8 mouse cellular contexts compared by ENCODE assay signal in genomic region chr15:25932937-25933684, GRCm38 (mm10). TPM values are rescaled to one million over a fixed set of nuclear protein-coding genes. Genes with fewer than 3 reads are reported as not detected.
DNase-seq lines count a peak whose midpoint lies in the region; ATAC-seq and TF ChIP-seq lines count a peak whose summit lies in the region.

No protein-coding gene starts in this region.

- H3K27ac ChIP-seq in kidney, postnatal 0 days = peak overlapping the region; percentile 67

- no peak overlapping the region for H3K9ac ChIP-seq in kidney, postnatal 0 days (ENCODE audit: low read depth, low read length)

- peaks cover 14% of the 10 kb centered on the region for H3K4me1 ChIP-seq in kidney, postnatal 0 days (replicated peaks; ENCODE audit: insufficient read depth, low read length)

- H3K36me3 ChIP-seq in kidney, postnatal 0 days (ENCODE audit: insufficient read depth, low read length) = no peaks in the 10 kb centered on the region

- no peak for TF ChIP-seq CTCF in kidney, postnatal 0 days (IDR thresholded peaks at IDR 0.05; ENCODE audit: low read depth)

- peak; percentile 82 for ATAC-seq in kidney, postnatal 0 days (replicated peaks; ENCODE audit: low FRiP score, low read depth)

- 28% methylated on average over 16 of the region's 16 CpGs for WGBS in kidney, postnatal 0 days

- no peak overlapping the region for H3K4me3 ChIP-seq in kidney, postnatal 0 days (replicated peaks; ENCODE audit: low read depth, low read length)

- H3K9me3 ChIP-seq in kidney, postnatal 0 days (replicated peaks; ENCODE audit: low read length) = no peaks in the 10 kb centered on the region

- peak overlapping the region; percentile 23 for H3K4me2 ChIP-seq in kidney, postnatal 0 days (ENCODE audit: low read length)

- peak; percentile 39 for DNase-seq in retina, postnatal 1 day
- DNase-seq in retina, embryonic 14.5 days (ENCODE audit: low spot score) = no peak
- DNase-seq in adrenal gland, postnatal 36 days = peak; percentile 95 to 97
- DNase-seq in heart, adult 8-10 months (ENCODE audit: low spot score) = peak; percentile 86
- DNase-seq in kidney, postnatal 0 days (ENCODE audit: low spot score) = no peak
- DNase-seq in skeletal muscle tissue, adult 2 months (ENCODE audit: low read depth, low spot score) = peak; percentile 91
- DNase-seq in thymus, postnatal 36 days = no peak
- DNase-seq in frontal cortex, postnatal 25 days (ENCODE audit: low spot score in 2 of 2) = no peak

- no peaks in the 10 kb centered on the region for H3K27me3 ChIP-seq in kidney, postnatal 0 days (ENCODE audit: insufficient read depth, low read length)

RNA-seq across cellular contexts. Expression of gene Zfp622, which starts 51.1 kb away (rescaled TPM):
- total RNA-seq in adrenal gland, postnatal 36 days (2021) = 10 to 100 TPM; 36.9 to 41.2 TPM
- 10 to 100 TPM; 20.4 to 26.6 (median 24.4) TPM for total RNA-seq in heart, adult 8-10 months (2022)
- polyA plus RNA-seq in kidney, postnatal 0 days (2015; fragmentation: Nextera tagmentation; extraction: Ambion mirVana) = 23.2 and 27.3 TPM in 2 replicates

Comparison
In these comparisons a context has a peak if more than half of its experiments do, and no peak if none do; other contexts are left out.
1. DNase-seq: peak in retina, postnatal 1 day (single experiment), adrenal gland, postnatal 36 days (2 of 2), heart, adult 8-10 months (single experiment) and skeletal muscle tissue, adult 2 months (single experiment); none in retina, embryonic 14.5 days (single experiment), kidney, postnatal 0 days (single experiment), thymus, postnatal 36 days (0 of 2) and frontal cortex, postnatal 25 days (0 of 2).